Mouse (Mus musculus) G1E (cell line): ENCODE measurements around the gene Gm49336.

Experiments
- CTCF ChIP-seq: IDR thresholded peaks from 2 replicates; pipeline ENCODE4 v1.5.1; 2012; ENCODE audit warnings: low read depth, low read length, inconsistent platforms, mixed read lengths
- GATA1 ChIP-seq: IDR thresholded peaks from 2 replicates; pipeline ENCODE4 v1.6.1; 2012; ENCODE audit warnings: borderline replicate concordance, low read length, inconsistent platforms, mixed read lengths
- GATA2 ChIP-seq: IDR thresholded peaks from 2 replicates; pipeline ENCODE4 v1.6.1; 2012; ENCODE audit warnings: low read depth, low read length, inconsistent platforms, borderline replicate concordance
- POLR2AphosphoS5 ChIP-seq: IDR thresholded peaks from 2 replicates; pipeline ENCODE4 v1.6.1; 2012; ENCODE audit warnings: low read depth, low read length, inconsistent platforms; ENCODE audit not compliant: insufficient replicate concordance
- TAL1 ChIP-seq: conservative IDR thresholded peaks from 2 replicates; pipeline ENCODE4 v1.6.1; 2012; ENCODE audit warnings: low read depth, low read length, inconsistent platforms, mixed read lengths

DNA sequence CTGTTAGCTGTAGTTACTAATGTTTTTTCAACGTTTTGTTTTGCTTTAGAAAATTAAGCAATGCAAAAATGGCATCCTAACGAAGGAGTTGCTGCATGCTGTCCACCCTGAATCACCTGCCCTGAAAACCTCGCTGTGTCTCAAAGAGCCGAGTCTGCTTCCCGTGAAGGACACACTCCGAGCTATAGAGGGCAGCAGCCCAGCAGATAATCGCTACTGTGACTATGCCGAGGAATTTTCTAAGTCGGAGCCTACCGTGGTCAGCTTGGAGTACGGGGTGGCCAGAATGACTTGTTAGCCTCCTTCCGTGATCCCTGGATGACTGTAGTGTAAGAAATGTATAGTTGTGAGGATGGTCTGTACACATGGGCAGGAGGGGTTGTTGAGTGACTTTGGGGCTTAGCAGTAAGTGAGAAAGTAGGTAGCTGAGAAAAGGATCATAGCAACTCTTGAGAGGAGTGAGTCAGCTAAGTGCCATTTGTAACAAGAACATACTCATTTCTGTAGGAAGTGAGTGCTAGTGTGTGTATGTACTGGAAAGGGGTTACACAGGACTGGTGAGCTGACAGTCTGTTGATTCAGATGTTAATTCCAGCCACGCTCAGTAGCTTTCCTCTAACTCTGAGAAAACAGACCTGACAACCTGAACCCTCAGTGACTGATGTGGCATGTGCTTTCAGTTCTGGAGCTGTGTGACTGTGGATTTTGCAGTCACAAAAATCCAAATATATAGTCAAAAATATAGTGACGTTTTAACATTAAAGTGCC is 49.1 kb upstream of the Gm49336 start:
- TF ChIP-seq TAL1: no peak
- no peak for TF ChIP-seq CTCF
- no peak for TF ChIP-seq GATA1
- no peak for TF ChIP-seq POLR2AphosphoS5
- TF ChIP-seq GATA2: no peak
